Mouse (Mus musculus): ENCODE measurements around the gene Lrrc8e.
"Not testable (repeated sequence)": the region's sequence is repeated elsewhere in the genome, so short reads cannot be mapped to it uniquely, and the experiment has no call there.

Gene Lrrc8e

DNA sequence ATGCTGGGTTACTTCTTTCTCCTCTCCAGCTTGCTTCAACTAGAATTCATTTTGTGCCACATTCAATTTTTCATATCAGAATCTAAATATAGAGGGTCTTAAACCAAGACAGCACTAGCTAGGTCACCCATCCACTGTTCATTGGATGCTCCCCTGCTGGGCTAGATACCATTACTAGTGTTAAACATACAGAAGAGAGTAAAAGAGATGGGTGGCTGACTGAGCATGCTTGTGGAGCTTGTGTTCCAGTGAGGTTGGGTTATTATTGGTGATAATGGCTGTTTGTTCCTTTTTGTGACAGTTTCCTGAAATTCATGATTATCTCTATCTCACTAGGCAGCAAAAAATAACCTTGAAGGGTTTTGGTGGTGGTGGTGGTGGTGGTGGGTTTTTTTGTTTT lies 4.6 kb upstream of the Lrrc8e start:
- no peak for DNase-seq

DNA sequence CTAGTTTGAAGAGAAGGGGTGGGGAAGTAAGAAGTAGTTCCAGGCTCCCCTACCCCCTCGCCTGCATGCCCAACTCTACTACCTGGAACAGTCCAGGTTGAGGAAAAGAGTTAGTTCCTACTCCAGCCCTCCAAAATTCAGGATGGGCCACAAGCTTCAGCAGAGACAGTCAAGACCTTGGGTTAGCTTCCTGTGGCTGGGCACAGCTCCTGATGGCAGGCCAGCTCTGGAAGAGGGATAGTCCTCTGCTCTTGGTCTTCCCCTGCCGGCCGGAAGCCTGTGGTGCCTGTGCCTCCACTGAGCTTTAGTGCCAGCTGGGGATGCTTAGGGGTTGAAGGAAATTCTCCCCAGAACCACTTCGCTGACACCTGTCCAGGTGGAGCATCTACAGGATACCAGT lies 304 bp upstream of the Lrrc8e start:
- no peak for DNase-seq

DNA sequence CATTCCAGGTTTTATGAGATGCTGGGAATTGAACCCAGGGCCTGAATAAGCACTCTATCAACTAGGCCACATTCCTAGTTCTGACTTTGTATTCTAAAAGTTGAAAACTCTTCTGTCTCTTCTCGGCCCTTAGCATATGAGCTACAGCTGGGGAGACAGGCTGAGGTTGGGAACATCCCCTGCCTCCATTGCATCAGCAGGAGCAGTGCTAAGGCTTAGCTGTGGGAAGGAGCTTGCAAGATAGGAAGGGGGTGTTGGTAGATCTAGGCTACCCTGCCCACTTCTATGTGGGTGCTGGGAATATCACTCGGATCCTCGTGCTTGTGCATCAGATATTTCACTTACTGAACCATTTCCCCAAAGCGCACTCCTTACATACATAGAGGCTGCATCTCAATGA lies 1.3 kb downstream of the Lrrc8e start:
- DNase-seq = no peak

DNA sequence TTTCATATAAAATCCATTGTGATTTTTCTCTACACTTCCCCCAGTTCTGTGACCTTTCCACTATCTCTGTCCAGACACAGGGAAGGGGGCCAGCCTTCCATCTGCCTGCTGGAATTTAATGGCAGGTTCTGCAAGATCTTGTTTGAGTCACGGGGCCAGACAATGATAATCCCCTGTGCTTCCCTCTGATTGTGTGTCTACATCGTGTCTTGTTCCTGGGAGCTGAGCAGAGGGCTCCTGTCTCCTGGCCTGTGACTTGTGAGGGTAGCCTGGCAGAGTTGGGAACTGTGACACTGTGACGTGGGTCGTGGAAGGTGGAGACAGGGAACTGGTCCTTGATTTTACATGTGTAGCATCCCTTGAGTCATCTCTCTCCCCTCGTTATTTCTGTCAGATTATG lies 3.2 kb downstream of the Lrrc8e start:
- no peak for DNase-seq

DNA sequence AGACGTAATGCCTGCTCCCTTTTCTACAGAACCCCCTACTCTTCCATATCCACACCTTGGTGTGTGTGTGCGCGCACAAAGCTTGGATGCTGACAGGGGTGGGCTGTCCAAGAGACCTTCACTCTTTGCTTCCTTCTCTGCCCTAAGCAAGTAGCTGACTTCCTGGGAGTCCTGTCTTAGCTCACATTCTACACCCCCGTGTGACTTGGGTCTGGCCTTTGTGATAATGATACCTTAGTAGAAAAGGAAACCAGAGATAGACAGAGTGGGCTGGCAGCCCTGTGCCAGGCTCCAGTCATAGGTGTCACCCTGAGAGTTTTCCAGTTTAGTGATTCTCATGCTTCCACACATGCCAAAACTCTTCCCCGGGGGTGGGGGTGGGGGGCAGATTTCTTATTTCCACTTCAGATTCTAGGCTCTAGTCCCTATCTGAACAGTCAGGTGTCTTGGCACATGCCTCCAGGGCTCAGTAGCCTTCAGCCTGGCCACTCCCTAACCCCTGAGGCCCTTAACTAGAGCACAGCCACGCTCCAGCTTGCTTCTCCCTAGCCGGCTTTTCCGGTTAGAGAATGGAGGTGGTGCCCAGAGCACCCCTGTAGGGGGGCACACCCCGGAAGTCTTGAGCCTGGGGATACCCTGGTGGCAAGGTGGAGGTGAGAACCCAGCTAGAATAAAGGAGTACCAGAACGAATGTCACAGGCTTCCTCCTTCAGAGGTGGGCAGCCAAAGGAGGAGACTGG lies 4.2 kb downstream of the Lrrc8e start:
- no peak for DNase-seq

DNA sequence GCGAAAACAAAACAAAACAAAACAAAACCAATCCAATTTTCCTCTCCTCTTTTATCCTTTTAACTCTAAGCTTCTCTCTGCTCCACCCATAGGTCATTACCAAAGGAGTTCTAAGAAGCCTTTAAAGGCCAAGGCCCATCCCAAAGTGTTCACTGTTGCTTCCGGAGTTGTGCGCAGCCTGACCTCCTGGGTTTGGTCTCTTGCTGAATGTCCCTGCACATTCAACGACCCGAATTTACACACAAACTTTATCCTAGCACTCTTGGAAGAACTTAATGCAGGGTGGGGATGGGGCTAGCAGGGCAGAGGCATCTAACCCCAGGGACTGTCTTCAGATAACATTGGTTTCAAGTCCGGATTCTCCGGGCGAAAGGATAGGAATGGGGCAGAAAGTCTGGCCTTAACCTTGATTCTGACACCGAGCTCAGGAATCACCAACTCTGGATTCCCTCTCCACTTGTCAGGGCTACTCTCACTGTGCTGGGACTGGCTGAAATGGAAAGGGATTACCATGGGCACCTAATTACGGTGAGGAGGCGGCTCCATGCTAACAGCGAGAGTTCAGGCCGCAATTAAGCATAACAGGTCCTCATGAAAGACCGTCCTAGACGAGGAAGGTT lies 11.3 kb downstream of the Lrrc8e start:
- DNase-seq = no peak

DNA sequence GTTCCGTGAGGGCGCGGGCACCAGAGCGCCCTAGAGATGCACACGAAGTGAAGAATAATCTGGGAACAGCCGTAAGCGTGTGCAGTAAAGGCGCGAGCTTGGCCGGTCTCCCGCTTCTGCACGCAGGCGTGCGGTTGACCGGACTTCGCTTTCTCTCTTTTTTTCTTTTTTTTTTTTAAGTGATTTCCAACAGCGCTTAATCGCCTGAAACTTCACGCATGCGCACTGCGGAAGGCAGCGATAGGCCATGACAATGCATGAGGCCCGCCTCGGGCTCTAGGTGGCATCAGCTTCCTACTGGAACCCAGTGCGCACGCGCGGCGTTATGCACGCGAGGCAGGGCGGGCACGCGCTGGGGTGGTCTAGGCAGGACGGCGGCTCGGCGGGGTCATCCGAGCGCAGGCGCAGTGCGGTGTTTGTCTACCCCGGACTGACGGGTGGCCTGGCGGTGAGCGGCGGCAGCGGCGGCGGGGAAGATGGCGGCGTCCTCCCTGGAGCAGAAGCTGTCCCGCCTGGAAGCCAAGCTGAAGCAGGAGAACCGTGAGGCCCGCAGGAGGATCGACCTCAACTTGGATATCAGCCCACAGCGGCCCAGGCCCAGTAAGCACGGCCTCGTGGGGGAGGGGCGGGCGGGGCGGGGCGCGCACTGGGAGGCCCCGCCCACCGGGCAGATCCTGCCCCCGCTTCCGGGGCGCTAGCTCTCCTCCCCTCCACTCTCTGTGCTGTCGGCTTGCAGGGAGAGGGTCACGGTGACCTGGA lies 12.0 kb downstream of the Lrrc8e start, which contains the start of the genes Map2k7 and Gm49320:
TSS of gene Map2k7 (plus strand) at position 307 of the 759 bp plus-strand sequence.
TSS of gene Gm49320 (plus strand) at position 432 of the 759 bp plus-strand sequence.
- peak; percentile 100 for DNase-seq

DNA sequence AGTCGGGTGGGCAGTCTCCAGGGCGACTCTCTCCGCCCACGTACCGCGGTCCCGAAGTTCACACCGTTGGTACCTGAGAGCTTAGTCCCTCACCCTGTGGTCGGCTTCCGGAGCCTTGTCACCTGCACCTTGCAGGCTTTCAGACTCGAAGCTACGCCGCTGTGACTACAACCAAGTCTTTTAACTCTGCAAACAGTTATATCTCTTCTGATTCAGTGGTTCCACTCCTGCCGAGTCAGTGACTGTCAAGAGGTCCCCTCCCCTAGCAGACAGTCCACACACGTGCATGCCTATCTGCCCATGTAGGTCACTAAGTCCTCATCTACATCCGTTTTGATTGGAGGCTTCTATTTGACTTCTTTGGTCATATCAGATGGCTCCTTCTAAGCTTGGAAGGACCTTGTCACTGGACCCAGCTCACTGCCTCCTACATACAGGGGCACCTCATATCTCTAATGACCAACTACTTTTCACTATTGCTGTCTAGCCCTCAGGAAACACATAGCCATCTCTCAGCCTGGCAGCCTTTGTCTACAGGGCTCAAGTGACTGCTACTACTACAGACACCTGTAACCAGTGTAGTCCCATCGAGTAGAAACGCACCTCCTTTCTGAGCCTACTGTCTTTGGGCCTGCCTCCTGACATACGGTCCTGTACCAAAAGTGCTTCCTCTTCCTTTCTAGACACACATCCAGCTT lies 12.7 kb downstream of the Lrrc8e start:
- DNase-seq = no peak

DNA sequence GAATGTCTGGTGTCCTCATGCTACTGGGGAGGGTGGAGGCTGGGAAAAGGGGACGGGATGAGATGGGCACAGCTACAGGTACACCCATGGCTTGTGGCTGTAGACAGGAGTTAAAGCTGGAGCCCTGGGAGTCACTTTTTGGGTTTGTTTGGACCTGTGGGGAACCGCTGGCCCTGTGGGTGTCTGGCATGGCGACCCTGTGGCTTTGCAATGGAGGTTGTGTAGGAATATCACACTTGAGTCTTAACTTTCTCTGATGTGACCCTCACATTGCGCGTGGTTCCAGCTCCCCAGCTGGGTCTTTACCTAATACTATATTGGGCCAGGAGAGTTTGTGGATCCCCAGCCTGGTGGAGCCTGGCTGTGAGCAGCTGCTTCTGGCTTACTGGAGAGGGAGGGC lies 18.4 kb downstream of the Lrrc8e start:
- DNase-seq = no peak

DNA sequence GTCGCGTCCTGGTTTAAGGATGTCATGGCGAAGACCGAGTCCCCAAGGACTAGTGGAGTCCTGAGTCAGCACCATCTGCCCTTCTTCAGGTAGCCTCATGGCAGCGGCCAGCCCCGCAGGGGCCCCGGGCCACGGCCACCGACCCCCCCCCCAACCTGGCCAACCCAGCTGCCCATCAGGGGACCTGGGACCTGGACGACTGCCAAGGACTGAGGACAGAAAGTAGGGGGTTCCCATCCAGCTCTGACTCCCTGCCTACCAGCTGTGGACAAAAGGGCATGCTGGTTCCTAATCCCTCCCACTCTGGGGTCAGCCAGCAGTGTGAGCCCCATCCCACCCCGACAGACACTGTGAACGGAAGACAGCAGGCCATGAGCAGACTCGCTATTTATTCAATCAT lies 19.1 kb downstream of the Lrrc8e start:
- no peak for DNase-seq

DNA sequence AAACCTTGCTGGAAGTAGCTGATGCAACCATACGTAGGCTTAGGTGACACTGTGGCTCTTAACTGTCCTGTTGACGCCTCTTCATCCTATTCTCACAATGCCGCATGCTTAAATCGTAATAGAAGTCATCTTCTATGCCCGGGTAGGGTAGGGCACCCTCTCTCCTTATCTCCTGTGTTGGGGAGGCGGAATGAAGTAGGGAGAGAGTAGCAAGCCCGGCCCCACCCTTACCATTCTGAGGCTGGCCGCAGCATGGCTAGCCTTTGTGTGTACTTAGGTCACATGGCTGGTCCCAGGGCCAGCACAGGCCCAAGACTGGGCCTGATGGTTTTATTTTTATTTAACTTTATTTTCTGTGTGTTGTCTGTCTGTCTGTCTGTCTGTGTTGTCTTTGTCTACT lies 20.6 kb downstream of the Lrrc8e start:
- no peak for DNase-seq

DNA sequence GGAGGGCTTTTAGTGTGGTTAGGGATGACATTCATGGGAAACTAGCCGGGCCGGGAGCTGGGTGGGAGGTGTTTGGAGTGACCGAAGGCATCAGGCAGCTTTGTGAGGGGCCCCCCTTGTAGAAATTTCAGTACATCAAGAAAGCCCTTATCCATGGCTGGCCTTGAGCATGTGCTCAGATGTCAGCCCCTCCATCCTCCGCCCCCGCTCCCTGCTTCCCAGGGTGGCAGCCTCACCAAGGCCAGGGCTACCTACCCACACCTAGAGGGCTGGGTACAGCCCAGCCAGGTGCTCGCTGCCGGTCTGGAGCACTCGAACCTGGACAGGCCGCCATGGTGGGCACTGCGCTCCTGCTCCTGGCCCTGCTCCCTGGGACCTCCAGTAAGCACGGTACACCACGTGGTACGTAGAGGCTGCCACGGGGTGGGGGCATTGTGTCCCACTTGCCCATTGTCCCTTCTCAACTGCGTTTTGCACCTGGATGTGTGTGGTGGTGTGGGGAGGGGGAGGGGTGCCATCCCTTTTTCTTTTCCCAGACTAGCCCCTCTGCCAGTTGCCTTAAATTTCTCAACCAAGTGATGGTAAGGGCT lies 21.4 kb downstream of the Lrrc8e start, which contains the start of gene Tgfbr3l:
TSS of gene Tgfbr3l (plus strand) at position 264 of the 590 bp plus-strand sequence.
- no peak for DNase-seq

DNA sequence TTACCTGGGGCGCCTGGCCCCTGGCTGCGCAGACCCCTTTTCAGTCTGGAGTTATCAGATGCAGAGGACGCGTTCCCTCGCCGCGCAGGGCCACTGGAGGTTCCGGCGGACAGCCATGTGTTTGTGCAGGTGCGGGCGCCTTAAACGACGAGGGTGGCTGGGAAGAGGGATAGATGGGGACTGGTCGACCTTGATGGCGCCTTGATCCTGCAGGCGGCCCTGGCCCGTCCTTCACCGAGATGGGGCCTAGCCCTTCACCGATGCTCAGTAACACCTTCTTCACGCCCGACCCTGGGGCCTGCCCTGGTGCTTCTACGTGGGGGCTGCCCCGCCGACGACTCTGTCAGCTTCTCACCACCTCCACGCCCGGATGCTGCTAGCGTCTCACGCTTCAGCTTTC lies 22.6 kb downstream of the Lrrc8e start:
- DNase-seq = no peak

DNA sequence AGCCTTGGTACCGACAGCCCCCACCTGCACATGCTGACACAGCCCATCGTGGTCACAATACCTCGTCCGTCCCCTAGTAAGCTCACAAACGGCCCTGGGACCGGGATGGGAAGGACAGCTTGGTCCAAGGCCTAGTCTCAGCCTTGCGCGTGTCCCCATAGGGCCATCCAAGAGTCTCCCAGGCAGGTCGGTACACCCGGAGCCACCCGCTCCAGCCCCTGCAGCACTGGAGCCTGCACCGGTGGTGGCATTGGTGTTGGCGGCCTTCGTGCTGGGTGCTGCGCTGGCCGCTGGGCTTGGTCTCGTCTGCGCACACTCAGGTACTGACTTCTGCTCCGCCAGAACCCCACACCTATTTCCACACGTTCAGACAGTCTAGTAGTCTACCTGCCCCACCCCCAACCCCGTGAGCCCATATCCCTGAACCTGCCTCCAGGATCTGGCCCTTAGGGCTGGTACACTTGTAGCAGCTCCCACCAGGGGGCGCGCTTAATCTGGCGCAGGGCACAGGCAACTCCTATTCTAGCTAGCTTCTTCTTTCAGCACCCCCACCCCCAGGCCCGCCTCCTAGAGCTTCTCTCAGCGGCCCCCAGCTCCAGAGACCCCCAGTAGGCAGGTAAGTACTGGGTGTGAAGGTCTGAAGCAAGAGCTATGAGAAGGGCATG lies 23.8 kb downstream of the Lrrc8e start:
- DNase-seq = peak; percentile 93

DNA sequence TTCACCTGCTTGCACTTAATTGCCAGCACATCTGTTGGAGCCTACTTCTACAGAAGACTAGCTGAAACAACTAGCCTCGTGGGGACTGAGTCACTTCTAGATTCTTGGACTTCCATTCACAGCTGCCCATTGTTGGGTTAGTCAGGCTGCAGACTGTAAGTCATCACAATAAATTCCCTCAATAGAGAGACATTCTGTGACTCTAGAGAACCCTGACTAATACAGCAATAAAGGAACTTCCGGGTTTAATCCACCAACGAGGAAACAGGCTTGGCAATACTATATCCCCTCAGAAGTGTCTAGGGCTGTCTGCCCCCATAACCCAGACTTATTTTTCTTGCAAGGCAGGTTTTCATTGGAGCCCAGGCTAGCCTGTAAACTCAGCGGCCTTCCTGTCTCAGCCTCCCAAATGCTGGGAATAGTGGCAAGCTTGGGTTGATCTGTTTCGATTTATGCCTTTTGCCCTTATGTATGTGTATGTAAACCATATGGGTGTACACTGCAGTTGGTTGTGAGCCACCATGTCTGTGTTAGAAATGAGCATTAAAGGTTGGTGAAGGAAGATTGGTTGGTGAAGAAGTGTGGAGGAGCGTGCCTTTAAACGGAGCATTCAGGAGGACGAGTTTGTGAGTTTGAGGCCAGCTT lies 25.6 kb downstream of the Lrrc8e start:
- DNase-seq = no peak

DNA sequence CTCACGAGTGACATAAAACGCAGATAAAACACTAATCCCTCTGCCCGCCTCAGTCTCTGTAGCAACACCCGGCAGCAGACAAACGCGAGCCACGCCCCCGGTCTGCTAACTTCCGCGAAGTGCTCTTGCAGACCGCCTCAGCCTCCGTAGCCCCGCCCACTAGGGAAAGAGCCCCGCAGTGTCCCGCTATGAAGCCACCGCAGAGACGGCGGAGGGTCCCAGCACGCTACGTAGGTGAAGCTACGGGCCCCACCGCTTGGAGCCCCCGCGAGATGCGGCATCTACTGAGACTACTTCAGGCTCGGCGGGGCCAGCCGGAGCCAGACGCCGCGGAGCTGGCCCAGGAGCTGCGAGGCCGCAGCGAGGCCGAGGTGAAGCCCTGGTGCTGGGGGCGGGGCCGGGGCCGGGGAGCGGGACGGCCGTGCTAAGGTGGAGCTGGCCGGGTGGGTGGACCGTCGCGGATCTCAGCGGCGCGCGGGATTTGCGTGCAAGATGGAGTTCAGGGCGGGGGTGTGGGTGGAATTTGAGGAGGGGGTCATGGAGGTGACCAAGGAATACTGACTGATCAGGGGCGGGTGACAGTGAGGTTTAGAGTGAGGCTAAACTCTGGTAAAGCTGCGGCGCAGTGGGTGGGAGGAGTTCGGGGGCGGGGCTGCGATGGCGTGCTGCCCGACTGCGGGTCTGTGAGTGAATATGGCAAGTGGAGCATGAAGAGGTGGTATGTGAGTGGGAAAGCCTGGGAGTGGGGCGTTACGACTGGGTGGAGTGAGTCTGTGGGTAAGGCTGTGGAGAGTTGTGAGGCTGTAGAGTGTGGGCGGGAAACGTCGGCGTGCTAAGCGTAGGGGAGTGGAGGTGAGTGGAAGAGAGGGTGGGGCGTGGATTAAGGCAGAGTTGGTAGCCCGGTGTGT lies 26.6 kb downstream of the Lrrc8e start, which contains the start of gene Snapc2:
TSS of gene Snapc2 (plus strand) at position 147 of the 908 bp plus-strand sequence.
- DNase-seq = peak; percentile 96

DNA sequence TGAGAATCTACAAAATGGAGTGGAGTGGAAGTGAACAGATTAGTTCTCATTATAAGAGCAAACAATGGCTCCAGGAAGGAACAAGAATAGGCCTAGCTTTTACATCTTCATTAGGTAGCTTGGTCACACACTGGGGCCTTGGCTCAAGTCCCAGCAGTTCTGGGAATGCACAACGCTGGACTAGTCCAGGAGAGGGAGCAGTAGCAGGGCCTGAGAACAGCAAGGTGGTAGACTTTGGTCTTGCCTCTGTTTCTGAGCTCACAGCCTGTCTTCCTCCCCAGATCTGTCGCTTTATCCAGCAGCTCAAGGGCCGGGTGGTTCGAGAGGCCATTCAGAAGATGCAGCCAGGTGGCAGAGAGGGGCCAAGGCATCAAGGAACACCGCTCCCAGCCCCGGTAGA lies 27.4 kb downstream of the Lrrc8e start:
- DNase-seq = peak; percentile 70

DNA sequence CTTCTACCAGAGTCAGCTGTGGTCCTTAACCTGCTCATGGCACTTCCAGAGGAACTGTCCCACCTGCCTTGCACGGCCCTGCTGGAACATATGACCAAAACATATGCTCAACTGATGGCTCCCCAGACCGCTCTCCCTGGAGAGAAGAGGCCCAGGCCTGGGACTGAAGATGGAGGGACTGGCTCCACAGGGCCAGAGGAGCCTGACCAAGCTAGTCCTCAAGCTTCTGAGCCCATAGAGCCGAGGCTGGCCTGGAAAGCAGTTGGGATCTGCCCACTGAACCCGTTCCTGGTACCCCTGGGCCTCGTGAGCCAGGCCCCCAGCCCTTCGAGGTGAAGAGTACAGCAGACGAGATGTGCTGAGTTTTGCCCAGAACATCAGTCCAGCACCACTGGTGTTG lies 28.8 kb downstream of the Lrrc8e start:
- DNase-seq = not testable (repeated sequence)

DNA sequence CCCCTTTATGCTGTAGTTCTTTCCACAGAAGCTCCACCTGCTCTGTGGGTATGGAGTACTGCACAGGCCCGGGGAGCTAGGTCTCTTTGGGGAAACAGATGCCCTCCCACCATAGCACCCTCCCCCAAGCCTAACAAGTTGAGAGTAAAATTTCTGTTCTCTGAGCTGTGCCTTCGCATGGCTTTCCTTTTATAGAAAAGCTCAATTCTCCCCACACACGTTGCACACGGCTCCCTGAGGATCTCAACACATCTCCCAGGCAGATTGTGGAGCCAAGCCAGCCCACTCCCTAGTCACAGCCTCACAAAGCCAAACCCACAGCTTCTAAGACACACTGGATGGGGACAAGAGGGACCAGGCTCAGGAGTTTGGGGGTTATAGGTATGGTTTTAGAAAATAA lies 30.3 kb downstream of the Lrrc8e start:
- peak; percentile 84 for DNase-seq

DNA sequence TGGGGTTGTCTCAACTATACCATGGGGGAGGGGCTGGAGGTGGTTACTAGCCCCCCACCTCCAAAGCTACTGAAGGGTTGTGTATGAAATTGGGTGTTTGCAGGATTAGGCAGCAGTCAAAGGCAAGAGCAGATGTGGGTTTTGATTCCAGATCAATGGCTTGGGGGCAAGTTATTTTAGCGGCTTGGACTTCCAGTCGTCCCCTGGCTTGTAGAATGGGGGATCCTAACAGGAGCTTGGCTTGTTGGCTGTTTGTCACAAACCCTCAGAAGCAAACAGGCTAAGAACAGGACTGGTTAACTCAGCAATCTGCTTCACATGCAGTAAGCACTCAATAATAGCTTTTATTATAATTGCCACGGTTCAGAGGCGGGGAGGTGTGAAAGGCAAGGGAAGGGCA lies 30.7 kb downstream of the Lrrc8e start:
- no peak for DNase-seq

Measured in right cerebral cortex, postnatal 14 days (tissue).